In genomic region chr3:87630899-87631298, GRCm38 (mm10) we compare ENCODE assay signal across 10 mouse cellular contexts. TPM values are rescaled to one million over a fixed set of nuclear protein-coding genes. Genes with fewer than 3 reads are reported as not detected.
DNase-seq lines count a peak whose midpoint lies in the region; ATAC-seq and TF ChIP-seq lines count a peak whose summit lies in the region.
"Had no signal": no experiment of that assay in that cellular context is flagged by ENCODE, and none has a peak within 500 bp of the region (broad histone marks: within the 10 kb centered on the region; RNA-seq: fewer than 3 reads in every experiment).

No protein-coding gene starts in this region.

- no peak for TF ChIP-seq POLR2A in thymus, adult 2 months (IDR thresholded peaks at IDR 0.05; ENCODE audit: control insufficient read depth, extremely low read depth, insufficient read depth, low read length, poor library complexity)

- ATAC-seq in hindbrain, embryonic 15.5 days (ENCODE audit: low FRiP score, low read depth), result peak; percentile 74; the same call in 1 of the 2 replicates
- no peak for ATAC-seq in hindbrain, embryonic 13.5 days (ENCODE audit: low FRiP score)
- no peak for ATAC-seq in activated CD4-positive, CD25-positive, alpha-beta regulatory T cell, adult 4 months

- H3K9me3 ChIP-seq in hindbrain, embryonic 15.5 days, result no peaks in the 10 kb centered on the region
- no peaks in the 10 kb centered on the region for H3K9me3 ChIP-seq in hindbrain, embryonic 13.5 days
- H3K9me3 ChIP-seq in E14TG2a.4 (ENCODE audit: low read length), result no peaks in the 10 kb centered on the region
- H3K9me3 ChIP-seq: G1E had no signal

- H3K9ac ChIP-seq in hindbrain, embryonic 15.5 days, result no peak overlapping the region
- no peak overlapping the region for H3K9ac ChIP-seq in hindbrain, embryonic 13.5 days
- H3K9ac ChIP-seq: lung, embryonic 14.5 days had no signal

- H3K4me1 ChIP-seq in hindbrain, embryonic 15.5 days (replicated peaks), result peaks cover 17% of the 10 kb centered on the region
- peaks cover 14% of the 10 kb centered on the region for H3K4me1 ChIP-seq in hindbrain, embryonic 13.5 days (replicated peaks)
- peaks cover 34% of the 10 kb centered on the region for H3K4me1 ChIP-seq in E14TG2a.4 (replicated peaks; ENCODE audit: low read depth, low read length)
- no peaks in the 10 kb centered on the region for H3K4me1 ChIP-seq in thymus, adult 2 months (replicated peaks; ENCODE audit: control insufficient read depth, insufficient read depth, low read length)

- H3K27ac ChIP-seq in hindbrain, embryonic 15.5 days (replicated peaks), result peak overlapping the region; percentile 62; the same call in 1 of the 2 replicates
- H3K27ac ChIP-seq in hindbrain, embryonic 13.5 days, result no peak overlapping the region
- H3K27ac ChIP-seq in thymus, adult 2 months (ENCODE audit: control insufficient read depth, insufficient read depth, low read length), result no peak overlapping the region

- no peak overlapping the region for H3K4me2 ChIP-seq in hindbrain, embryonic 15.5 days
- H3K4me2 ChIP-seq in hindbrain, embryonic 13.5 days, result no peak overlapping the region
- H3K4me2 ChIP-seq: lung, embryonic 14.5 days had no signal

- no peaks in the 10 kb centered on the region for H3K27me3 ChIP-seq in hindbrain, embryonic 15.5 days
- H3K27me3 ChIP-seq in hindbrain, embryonic 13.5 days, result no peaks in the 10 kb centered on the region
- H3K27me3 ChIP-seq in E14TG2a.4 (ENCODE audit: insufficient read depth, low read length), result no peaks in the 10 kb centered on the region
- no peaks in the 10 kb centered on the region for H3K27me3 ChIP-seq in thymus, adult 2 months (ENCODE audit: control insufficient read depth, insufficient read depth, low read length)

- H3K4me3 ChIP-seq in hindbrain, embryonic 15.5 days, result no peak overlapping the region
- H3K4me3 ChIP-seq in hindbrain, embryonic 13.5 days, result no peak overlapping the region
- peak overlapping the region; percentile 65 for H3K4me3 ChIP-seq in E14TG2a.4 (replicated peaks; ENCODE audit: low read length)
- no peak overlapping the region for H3K4me3 ChIP-seq in thymus, adult 2 months (ENCODE audit: control insufficient read depth, insufficient read depth, low read length)

- 65% methylated on average over 9 of the region's 9 CpGs for WGBS in hindbrain, embryonic 15.5 days
- WGBS in hindbrain, embryonic 13.5 days, result 86% methylated on average over 9 of the region's 9 CpGs
- 98% methylated on average over 9 of the region's 9 CpGs for WGBS in thymus, adult 2 months

- DNase-seq in brain, adult 2 months (ENCODE audit: low read depth, low spot score), result peak; percentile 61
- peak; percentile 9 for DNase-seq in gastrocnemius, postnatal 25 days
- DNase-seq in adrenal gland, postnatal 25 days, result no peak
- no peak for DNase-seq in thymus, adult 2 months
- DNase-seq: lung, embryonic 14.5 days had no signal

- TF ChIP-seq CTCF in E14TG2a.4 (conservative IDR thresholded peaks at IDR 0.05; ENCODE audit: low read length), result no peak
- no peak for TF ChIP-seq CTCF in thymus, adult 2 months (IDR thresholded peaks at IDR 0.05; ENCODE audit: borderline replicate concordance, control insufficient read depth, extremely low read depth, insufficient read depth, low read length, poor library complexity)

- no peaks in the 10 kb centered on the region for H3K36me3 ChIP-seq in hindbrain, embryonic 15.5 days
- H3K36me3 ChIP-seq in hindbrain, embryonic 13.5 days, result no peaks in the 10 kb centered on the region
- H3K36me3 ChIP-seq in E14TG2a.4 (ENCODE audit: insufficient read depth, low read length), result peaks cover 4% of the 10 kb centered on the region; the same call in 1 of the 2 replicates
- H3K36me3 ChIP-seq in thymus, adult 2 months (ENCODE audit: control insufficient read depth, insufficient read depth, low read length), result no peaks in the 10 kb centered on the region

RNA-seq across cellular contexts. Expression of gene Arhgef11, which starts 13.5 kb away (rescaled TPM):
- 22.0 and 23.7 TPM in 2 replicates for polyA plus RNA-seq in hindbrain, embryonic 15.5 days (2015; fragmentation: Nextera tagmentation; extraction: Ambion mirVana)
- 22.8 and 24.6 TPM in 2 replicates for polyA plus RNA-seq in hindbrain, embryonic 13.5 days (2015; fragmentation: Nextera tagmentation; extraction: Ambion mirVana)
- total RNA-seq in gastrocnemius, postnatal 25 days (2021), result 10 to 100 TPM; 14.8 to 17.2 TPM
- 1 to 10 TPM; 4.0 to 4.7 TPM for polyA plus RNA-seq in activated CD4-positive, CD25-positive, alpha-beta regulatory T cell, adult 4 months (2017; shearing (Covaris generic))
- 40.4 and 44.2 TPM in 2 replicates for total RNA-seq in adrenal gland, postnatal 25 days (2021)
- polyA plus RNA-seq in thymus, adult 2 months (2012; rRNA removed), result 32.1 and 37.0 TPM in 2 replicates

Comparison
In these comparisons a context has a peak if more than half of its experiments do, and no peak if none do; other contexts are left out.
1. DNase-seq: peak in brain, adult 2 months (single experiment) and gastrocnemius, postnatal 25 days (single experiment); none in adrenal gland, postnatal 25 days (single experiment) and thymus, adult 2 months (single experiment).